9 mouse cellular contexts compared by ENCODE assay signal in the genomic region with DNA sequence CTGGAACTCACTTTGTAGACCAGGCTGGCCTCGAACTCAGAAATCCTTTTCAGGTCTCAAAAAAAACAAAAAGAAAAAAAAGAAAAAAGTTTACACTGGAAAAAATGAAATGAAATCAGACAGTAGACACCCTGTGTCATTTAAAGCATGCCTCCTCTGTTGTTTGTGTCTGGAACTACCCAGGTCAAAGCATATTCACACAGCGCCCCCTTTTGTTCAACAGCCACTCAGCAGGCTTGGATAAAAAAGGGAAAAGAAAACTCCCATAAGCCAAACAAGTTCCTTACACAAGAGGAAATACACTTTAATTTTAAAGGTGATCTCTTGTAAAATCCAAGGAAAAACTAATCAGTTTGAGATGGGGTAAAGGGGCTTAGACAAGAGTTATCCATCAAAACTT. TPM values are rescaled to one million over a fixed set of nuclear protein-coding genes. Genes with fewer than 3 reads are reported as not detected.
A peak's percentile ranks its signal among the peaks of the same experiment; 100 is the strongest.
DNase-seq lines count a peak whose midpoint lies in the region; ATAC-seq lines count a peak whose summit lies in the region.
"Had no signal": no experiment of that assay in that cellular context is flagged by ENCODE, and none has a peak within 500 bp of the region (broad histone marks: within the 10 kb centered on the region; RNA-seq: fewer than 3 reads in every experiment).

No protein-coding gene starts in this region.

- H3K27me3 ChIP-seq in kidney, embryonic 15.5 days = no peaks in the 10 kb centered on the region

- H3K9ac ChIP-seq in kidney, embryonic 15.5 days = no peak overlapping the region

- 50% methylated on average over 2 of the region's 2 CpGs for WGBS in kidney, embryonic 15.5 days

- no peaks in the 10 kb centered on the region for H3K36me3 ChIP-seq in kidney, embryonic 15.5 days

- no peaks in the 10 kb centered on the region for H3K9me3 ChIP-seq in kidney, embryonic 15.5 days (replicated peaks)

- no peak overlapping the region for H3K4me3 ChIP-seq in kidney, embryonic 15.5 days (replicated peaks)
- H3K4me3 ChIP-seq: myocyte had no signal

- no peak overlapping the region for H3K27ac ChIP-seq in kidney, embryonic 15.5 days

- H3K4me2 ChIP-seq in kidney, embryonic 15.5 days = no peak overlapping the region

- no peaks in the 10 kb centered on the region for H3K4me1 ChIP-seq in kidney, embryonic 15.5 days

- no peak for ATAC-seq in kidney, embryonic 15.5 days (replicated peaks; ENCODE audit: low FRiP score)

- peak; percentile 37 to 83 for DNase-seq in adrenal gland, adult (ENCODE audit: inconsistent age in 2 of 2, low spot score in 1 of 2)
- no peak for DNase-seq in adrenal gland, postnatal 4 days (ENCODE audit: low spot score in 2 of 2)
- peak; percentile 22 for DNase-seq in kidney, adult 11 months
- peak; percentile 68 for DNase-seq in adrenal gland, postnatal 14 days
- DNase-seq in kidney, postnatal 36 days = peak; percentile 41 to 67
- no peak for DNase-seq in Muller cell, postnatal 12 days (ENCODE audit: inconsistent ontology term)
- DNase-seq in frontal cortex, postnatal 14 days (ENCODE audit: low spot score in 2 of 2) = no peak

RNA-seq across cellular contexts. Expression of gene Grb14, which starts 21.4 kb away (rescaled TPM):
- 10 to 100 TPM; 26.5 to 27.2 TPM for total RNA-seq in adrenal gland, postnatal 4 days (2021)
- 29.6 and 30.4 TPM in 2 replicates for polyA plus RNA-seq in kidney, embryonic 15.5 days (2015; fragmentation: Nextera tagmentation; extraction: Ambion mirVana)
- total RNA-seq in adrenal gland, postnatal 14 days (2021) = 33.9 and 46.5 TPM in 2 replicates

Comparison
In these comparisons a context has a peak if more than half of its experiments do, and no peak if none do; other contexts are left out.
1. DNase-seq: peak in adrenal gland, adult (2 of 2), kidney, adult 11 months (single experiment), adrenal gland, postnatal 14 days (single experiment) and kidney, postnatal 36 days (2 of 2); none in adrenal gland, postnatal 4 days (0 of 2), Muller cell, postnatal 12 days (single experiment) and frontal cortex, postnatal 14 days (0 of 2).